Mouse (Mus musculus): ENCODE data around the gene Atf4.

GRCm38 (mm10) chr15:80249672-80250071 lies 5.3 kb upstream of the Atf4 start:
- no peak for TF ChIP-seq CTCF (IDR thresholded peaks at IDR 0.05; ENCODE audit: borderline replicate concordance, insufficient read depth, low read length)
- no peak for TF ChIP-seq POLR2A (IDR thresholded peaks at IDR 0.05; ENCODE audit: low read depth, low read length)
